Mouse (Mus musculus) left cerebral cortex, postnatal 25 days (tissue): Measurements from ENCODE around the gene 2310039H08Rik. TPM values are rescaled to one million over a fixed set of nuclear protein-coding genes. Genes with fewer than 3 reads are reported as not detected.

Experiments
- DNase-seq, 2 experiments: peaks; one replicate each; pipeline ENCODE4 v3.0.0; 2022; ENCODE audit warnings: low spot score in 2 of 2, mixed read lengths in 1 of 2
- intact Hi-C: fragments of 180-260 bp; cut with DNase I; formaldehyde crosslinking; loops from one replicate; pipeline ENCODE4 v1.15.1; 2025
- total RNA-seq, 2 experiments: library from RNA; stranded (reverse); gene quantifications; 2 replicates each; pipeline ENCODE4 v1.2.3; 2021

2310039H08Rik gene
- 10 to 100 TPM in 1 of 2 experiments, 1 to 10 TPM in 1; 5.7 to 10.8 TPM for total RNA-seq

GRCm38 (mm10) chr17:46772404-46773277 is at the start of gene 2310039H08Rik:
Gene 2310039H08Rik, plus strand, starts transcription at chr17:46772635.
- intact Hi-C loops = loop anchor here (2.0 to 5.0 kb wide), 2 partner anchors 22 to 35 kb away; no protein-coding TSS in a partner anchor
- peak; percentile 86 to 89 for DNase-seq

GRCm38 (mm10) chr17:46724477-46725084 is 47.9 kb upstream of the 2310039H08Rik start:
- no peak for DNase-seq
- intact Hi-C loops = no loop called here

- no peak for DNase-seq
- intact Hi-C loops = no loop called here
These were observed 47.2 kb upstream of the 2310039H08Rik start for GRCm38 (mm10) chr17:46725273-46725672.

- intact Hi-C loops = no loop called here
- no peak for DNase-seq
These were observed 46.4 kb upstream of the 2310039H08Rik start for GRCm38 (mm10) chr17:46725731-46726645.

- no peak for DNase-seq
- intact Hi-C loops = no loop called here
These were observed 45.2 kb upstream of the 2310039H08Rik start for GRCm38 (mm10) chr17:46727271-46727670.

- no peak for DNase-seq
- intact Hi-C loops = no loop called here
These were observed 44.4 kb upstream of the 2310039H08Rik start for GRCm38 (mm10) chr17:46728021-46728420.

GRCm38 (mm10) chr17:46728496-46728895 is 43.9 kb upstream of the 2310039H08Rik start:
- intact Hi-C loops = no loop called here
- DNase-seq = no peak

GRCm38 (mm10) chr17:46728904-46729318 is 43.5 kb upstream of the 2310039H08Rik start, which contains the start of gene Gnmt:
Gene Gnmt, minus strand, starts transcription at chr17:46729168.
- intact Hi-C loops = no loop called here
- DNase-seq = no peak

- intact Hi-C loops = no loop called here
- DNase-seq = no peak
These were observed 38.4 kb upstream of the 2310039H08Rik start for GRCm38 (mm10) chr17:46734055-46734454.

- no peak for DNase-seq
- intact Hi-C loops = loop anchor here (5.0 kb wide), 1 partner anchor 37 kb away; the partner anchor contains the start of gene 2310039H08Rik
These were observed 37.1 kb upstream of the 2310039H08Rik start for GRCm38 (mm10) chr17:46735287-46735686.

- no peak for DNase-seq
- intact Hi-C loops = loop anchor here (5.0 kb wide), 1 partner anchor 36 kb away; the partner anchor contains the start of gene 2310039H08Rik
These were observed 36.3 kb upstream of the 2310039H08Rik start for GRCm38 (mm10) chr17:46736160-46736559.

GRCm38 (mm10) chr17:46741305-46741704 is 31.1 kb upstream of the 2310039H08Rik start:
- intact Hi-C loops = no loop called here
- no peak for DNase-seq

- DNase-seq = no peak
- intact Hi-C loops = no loop called here
These were observed 29.4 kb upstream of the 2310039H08Rik start for GRCm38 (mm10) chr17:46742986-46743385.

GRCm38 (mm10) chr17:46745506-46745905 is 26.9 kb upstream of the 2310039H08Rik start:
- intact Hi-C loops = no loop called here
- DNase-seq = no peak

- intact Hi-C loops = no loop called here
- DNase-seq = no peak
These were observed 25.2 kb upstream of the 2310039H08Rik start for GRCm38 (mm10) chr17:46747234-46747633.

- no peak for DNase-seq
- intact Hi-C loops = no loop called here
These were observed 24.6 kb upstream of the 2310039H08Rik start for GRCm38 (mm10) chr17:46747806-46748205.

GRCm38 (mm10) chr17:46749282-46749681 is 23.2 kb upstream of the 2310039H08Rik start:
- DNase-seq = no peak
- intact Hi-C loops = no loop called here

- intact Hi-C loops = loop anchor here (2.0 kb wide), 1 partner anchor 22 kb away; the partner anchor contains the start of gene 2310039H08Rik
- no peak for DNase-seq
These were observed 21.9 kb upstream of the 2310039H08Rik start for GRCm38 (mm10) chr17:46750580-46750979.

- intact Hi-C loops = loop anchor here (2.0 kb wide), 1 partner anchor 22 kb away; the partner anchor contains the start of gene 2310039H08Rik
- peak in 1 of 2 experiments; percentile 73 for DNase-seq
These were observed 21.2 kb upstream of the 2310039H08Rik start for GRCm38 (mm10) chr17:46751056-46751793.
